Mouse (Mus musculus) gastrocnemius, postnatal 14 days (tissue): ENCODE results near the gene Ppp2r2c. TPM values are rescaled to one million over a fixed set of nuclear protein-coding genes. Genes with fewer than 3 reads are reported as not detected.

Experiments used
- DNase-seq: peaks from one replicate; pipeline ENCODE4 v3.0.0; 2021; ENCODE audit warnings: mixed read lengths
- intact Hi-C: fragments of 180-260 bp; cut with DNase I; formaldehyde crosslinking; loops from one replicate; pipeline ENCODE4 v1.15.1; 2025; ENCODE audit warnings: low total_unique reads
- long read RNA-seq, 2 experiments: library from polyadenylated mRNA; stranded (forward); transcript quantifications; one replicate each; pipeline ENCODE4 v2.0.0; 2021
- total RNA-seq, 2 experiments: library from RNA; stranded (reverse); gene quantifications; 2 replicates each; pipeline ENCODE4 v1.2.3; 2021

The Ppp2r2c gene
- under 1 TPM; 0.24 to 0.70 TPM for total RNA-seq
- long read RNA-seq, experiment 1, result 0 reads
- long read RNA-seq, experiment 2, full-length matches to known transcripts, result 1 of 1 reads
- long read RNA-seq, experiment 2, partial matches to known transcripts, result 0 of 1 reads
- long read RNA-seq, experiment 2, other reads (novel, unspliced or antisense), result 0 of 1 reads

DNA sequence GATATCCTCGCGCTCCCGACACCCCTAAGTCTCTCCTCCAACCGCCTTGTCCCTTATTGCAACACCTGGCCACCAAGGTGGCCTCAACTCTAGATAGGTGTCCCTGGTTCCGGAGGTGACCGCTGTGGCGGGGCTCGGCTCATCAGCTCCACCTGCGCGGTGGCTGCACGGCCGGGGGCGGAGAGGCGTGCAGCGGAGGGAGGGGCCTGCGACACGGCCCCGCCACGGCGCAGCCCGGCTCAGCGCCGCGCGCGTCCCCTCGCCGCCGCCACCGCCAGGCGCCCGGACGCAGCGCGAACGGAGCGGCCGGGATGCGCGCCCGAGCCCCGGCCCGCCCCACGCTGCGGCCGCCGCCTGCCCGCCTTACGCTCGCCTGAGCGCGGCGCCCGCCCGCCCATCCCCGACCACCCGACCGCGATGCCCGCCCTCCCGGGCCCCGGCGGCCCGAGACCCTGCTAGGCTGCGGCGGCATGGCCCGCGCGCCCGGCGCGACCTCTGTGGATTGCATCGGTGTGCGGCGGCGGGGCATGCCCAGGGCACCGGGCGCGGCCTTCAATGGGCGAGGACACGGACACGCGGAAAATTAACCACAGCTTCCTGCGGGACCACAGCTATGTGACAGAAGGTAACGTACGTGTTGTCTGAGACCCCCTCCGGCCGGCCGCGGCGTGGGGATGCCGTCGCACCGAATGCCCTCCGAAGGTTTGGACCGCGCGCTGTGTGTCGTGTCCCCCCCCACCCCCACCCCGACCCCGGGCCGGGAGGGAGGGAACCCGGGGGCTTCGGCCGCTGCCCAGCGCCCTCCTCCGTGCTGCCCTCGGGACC, at the start of gene Ppp2r2c:
Ppp2r2c (plus strand) TSS at position 248 of the 825 bp plus-strand sequence.
- intact Hi-C loops, result no loop called here
- DNase-seq, result no peak

DNA sequence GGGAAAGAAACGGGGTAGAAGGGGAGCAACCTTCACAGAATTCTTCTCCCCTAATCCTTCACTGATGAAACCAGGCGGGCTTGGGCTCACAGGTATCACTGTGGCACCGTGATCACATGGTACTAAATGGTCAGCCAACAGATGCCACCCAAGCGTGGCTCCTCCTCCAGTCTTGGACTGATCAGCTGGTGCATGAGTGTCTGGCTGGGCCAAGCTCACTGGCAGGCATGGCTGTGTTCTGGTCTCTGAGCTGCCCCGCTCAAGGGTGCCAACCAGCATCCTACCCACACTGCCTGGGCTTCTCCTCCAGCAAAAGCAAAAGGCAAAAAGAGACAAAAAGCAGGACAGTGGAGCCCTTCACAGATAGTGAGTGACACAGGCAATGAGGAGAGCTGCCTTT, 48.6 kb upstream of the Ppp2r2c start:
- intact Hi-C loops, result no loop called here
- DNase-seq, result no peak

DNA sequence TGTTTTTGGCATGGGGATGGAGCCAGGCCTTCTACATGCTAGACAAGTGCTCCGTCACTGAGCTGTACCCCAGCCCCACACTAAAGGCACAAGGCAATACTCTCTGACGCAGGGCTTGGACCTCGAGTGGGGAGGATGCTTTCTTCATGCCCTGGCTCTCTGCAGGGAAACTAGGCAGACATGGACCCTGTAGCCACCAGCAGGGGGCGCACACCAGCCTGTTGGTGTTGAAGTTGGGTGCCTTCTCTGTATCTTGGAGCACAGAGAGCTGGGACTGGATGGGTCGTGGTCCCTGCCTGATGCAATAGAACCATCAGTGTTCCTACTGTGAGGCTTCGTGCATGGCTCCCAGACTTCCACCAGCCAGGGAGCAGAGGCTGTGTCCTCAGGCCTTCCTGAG, 48.2 kb upstream of the Ppp2r2c start:
- DNase-seq, result peak; percentile 44
- intact Hi-C loops, result no loop called here

DNA sequence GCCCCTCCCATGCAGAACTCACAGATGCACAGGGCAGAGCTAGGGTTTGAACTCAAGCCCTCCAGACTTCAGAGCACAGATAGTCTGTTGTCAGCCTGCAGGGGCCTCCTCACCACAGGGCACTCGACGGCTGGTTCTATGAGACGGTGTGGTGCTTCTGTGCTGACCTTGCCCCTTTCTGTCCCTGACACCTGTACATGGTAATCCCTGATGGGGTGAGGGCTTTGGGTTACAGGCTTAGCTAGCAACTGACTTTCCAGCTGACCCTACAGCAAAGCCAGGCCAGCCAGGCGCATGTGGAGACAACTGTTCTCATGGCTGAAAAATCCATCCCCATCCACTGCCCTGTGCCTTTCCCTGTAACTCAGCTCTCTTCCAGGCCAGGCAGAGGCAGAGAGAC, 45.4 kb upstream of the Ppp2r2c start:
- intact Hi-C loops, result no loop called here
- DNase-seq, result no peak

DNA sequence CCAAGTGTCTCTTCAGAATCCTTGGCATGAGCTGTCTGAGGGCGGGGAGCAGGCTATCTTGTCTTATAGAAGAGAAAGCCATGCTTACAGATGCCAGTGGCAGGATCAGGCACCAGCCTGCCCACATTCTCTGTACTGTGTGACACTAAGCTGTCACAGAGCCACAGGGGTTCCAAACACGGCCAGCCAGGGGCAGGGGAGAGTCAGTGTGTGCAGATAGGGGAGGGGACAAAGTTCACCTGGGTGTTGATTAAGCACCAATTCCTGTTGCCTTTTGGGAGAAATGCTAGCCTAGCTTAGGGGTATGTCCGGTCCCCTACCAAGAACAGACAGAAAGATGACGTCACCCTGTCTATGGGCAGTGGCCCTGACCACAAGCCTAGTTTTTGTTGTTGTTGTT, 39.2 kb upstream of the Ppp2r2c start:
- intact Hi-C loops, result no loop called here
- no peak for DNase-seq

DNA sequence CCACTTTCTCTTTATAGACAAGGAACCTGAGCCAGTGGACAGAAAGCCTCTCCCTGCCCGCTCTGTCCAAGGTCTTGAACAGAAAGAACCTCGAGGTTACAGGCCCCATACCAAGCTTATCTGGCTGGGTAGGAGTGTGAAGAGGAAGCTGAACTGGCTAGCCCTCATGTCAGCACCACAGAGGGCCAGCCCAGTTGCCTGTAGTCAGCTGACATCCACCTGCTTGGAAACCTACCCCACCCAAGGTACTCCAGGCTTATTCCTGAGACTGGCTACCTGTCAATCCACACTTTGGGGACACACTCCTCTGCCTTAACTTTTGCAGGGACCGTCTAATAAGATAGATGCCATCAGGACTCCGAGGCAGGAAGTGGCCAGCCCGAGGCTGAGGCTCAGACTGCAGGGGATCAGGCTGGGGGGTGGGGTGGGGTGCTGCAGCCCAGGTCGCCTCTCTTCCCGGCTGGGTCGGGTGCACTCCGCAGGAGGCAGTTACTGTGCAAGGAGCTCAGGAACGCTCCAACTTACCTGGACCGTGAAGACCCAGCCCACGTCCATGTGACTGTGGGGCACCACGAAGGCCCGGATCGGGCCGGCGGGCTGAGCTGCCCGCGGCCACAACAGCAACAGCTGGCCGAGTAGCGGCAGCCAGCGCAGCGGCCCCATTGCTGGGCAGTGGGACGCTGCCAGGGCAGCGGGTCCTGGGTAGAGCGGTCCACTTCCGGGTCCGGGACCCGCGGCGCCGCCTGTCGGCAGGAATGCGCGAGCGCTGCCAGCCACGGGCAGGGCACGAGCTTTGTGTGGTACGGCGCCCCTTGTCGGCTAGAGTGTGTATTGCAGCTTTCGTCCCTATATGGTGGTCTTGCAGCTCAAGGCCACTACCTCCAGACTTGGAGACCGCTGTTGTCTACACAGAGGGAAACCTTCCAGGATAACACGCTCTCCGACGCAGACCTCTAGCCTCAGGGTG, 38.1 kb upstream of the Ppp2r2c start, which contains the start of gene Man2b2:
Man2b2 (minus strand) TSS at position 741 of the 967 bp plus-strand sequence.
- DNase-seq, result peak; percentile 89
- intact Hi-C loops, result no loop called here

DNA sequence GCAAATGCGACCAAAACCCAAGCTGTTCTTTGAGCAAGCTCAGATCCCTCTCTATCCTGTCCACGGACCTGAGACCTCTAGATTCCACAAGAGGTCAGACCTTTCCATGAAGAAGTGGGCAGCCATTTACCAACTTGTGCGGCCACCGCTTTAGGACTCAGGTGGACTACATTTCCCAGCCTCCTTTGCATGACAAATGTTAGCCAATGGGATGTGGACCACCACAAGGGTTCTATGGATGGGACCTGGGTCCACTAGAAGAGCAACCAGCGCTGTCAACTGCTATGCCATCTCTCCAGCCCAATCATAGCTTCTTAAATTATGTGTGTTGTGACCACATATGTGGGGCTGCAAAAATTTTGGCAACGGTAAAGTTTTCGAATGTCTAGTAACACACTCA, 37.0 kb upstream of the Ppp2r2c start:
- no peak for DNase-seq
- intact Hi-C loops, result no loop called here

DNA sequence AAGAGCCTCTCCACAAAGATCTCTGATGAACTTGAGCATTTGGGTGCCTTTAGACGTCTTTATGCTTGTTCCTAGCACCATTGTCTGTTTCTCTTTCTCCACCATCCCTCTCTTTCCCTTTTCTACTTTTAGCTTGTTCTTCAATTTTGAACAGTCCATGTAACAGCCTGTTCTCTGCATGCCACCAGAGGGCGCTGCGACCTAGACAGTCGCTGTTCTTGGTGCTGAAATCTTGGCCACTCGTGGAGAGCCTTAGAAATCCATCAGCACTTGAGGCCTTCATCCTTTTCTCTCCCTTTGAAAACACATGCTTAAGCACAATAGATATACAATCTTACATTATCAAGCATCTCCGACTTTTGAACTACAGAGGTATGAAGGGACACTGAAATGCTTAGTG, 32.4 kb upstream of the Ppp2r2c start:
- intact Hi-C loops, result no loop called here
- peak; percentile 59 for DNase-seq

DNA sequence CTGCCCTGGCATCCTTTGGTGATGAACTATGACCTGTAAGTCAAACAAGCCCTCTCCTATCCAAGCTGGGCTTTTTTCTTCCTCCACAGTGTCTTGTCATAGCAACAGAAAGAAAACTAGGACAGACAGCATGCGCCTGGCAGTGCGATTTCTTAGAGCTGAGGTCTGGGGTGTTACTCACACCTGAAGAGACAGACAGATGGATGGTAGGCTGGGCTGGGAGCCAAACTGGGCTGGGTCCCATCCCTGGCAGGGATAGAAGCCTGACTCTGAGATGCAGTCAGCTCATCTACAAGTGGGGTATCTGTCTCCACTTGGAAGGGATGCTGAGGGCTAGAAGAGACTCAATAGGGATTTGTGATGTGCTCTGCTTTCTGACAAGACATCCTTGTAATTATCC, 29.3 kb upstream of the Ppp2r2c start:
- DNase-seq, result no peak
- intact Hi-C loops, result no loop called here

DNA sequence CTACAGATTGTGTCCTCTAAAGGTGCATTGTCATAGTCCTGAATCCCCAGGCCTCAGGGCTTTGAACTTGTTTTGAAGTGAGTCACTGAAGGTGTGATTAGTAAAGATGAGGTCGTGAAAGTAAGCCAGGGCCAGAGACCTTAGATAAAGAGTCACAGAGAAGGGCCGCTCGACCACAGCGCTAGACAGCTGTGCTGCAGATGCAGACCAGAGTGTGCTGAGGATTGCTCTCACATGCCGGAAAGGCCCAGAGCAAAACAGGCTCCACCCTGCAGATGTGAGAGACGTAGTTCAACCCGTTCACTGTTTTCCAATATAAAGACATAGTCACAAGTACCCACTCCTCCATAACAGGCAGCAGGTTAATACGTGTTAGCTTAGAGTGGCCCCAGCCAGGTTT, 28.7 kb upstream of the Ppp2r2c start:
- no peak for DNase-seq
- intact Hi-C loops, result loop anchor here (5.0 to 10.0 kb wide), 2 partner anchors 83 to 165 kb away; no protein-coding TSS in a partner anchor

DNA sequence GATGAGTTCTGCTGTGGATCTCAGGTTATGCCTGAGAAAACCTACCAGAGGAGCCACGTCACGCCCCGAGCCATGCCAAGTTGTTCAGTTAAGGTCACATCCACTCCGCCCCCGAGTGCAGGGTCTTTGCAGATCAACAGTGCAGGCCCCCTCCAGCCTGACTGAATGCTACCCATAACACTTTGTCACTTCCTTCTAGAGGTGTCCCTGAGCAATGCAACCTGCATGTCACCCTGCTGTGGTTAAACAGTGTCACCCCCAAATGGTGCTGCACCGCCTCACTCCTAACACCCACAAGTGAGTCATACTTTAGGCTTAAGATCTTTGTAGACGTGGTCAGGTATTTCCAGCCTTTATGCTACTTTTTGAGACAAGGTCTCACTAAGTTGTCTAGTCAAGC, 28.2 kb upstream of the Ppp2r2c start:
- intact Hi-C loops, result loop anchor here (5.0 to 10.0 kb wide), 2 partner anchors 82 to 165 kb away; no protein-coding TSS in a partner anchor
- no peak for DNase-seq

DNA sequence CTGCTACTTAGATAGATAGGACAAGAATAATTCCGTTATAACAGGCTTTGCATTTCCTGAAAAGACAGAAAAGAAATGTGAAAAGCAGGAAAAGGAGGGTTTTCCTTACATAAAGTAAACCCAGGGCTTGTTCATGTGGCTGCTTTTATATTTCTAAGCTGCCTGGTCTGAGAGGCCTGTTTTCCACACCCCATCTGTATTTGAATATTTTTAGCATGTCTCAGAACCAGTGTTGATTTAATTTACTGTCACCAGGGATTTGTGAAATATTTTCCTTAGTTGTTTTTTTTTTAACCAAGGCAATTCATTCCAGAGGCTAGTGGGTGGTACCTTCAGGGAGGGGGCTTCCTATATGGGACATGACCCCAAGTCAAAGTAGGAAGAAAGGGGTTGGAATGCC, 26.6 kb upstream of the Ppp2r2c start:
- no peak for DNase-seq
- intact Hi-C loops, result loop anchor here (5.0 to 10.0 kb wide), 2 partner anchors 81 to 163 kb away; no protein-coding TSS in a partner anchor

DNA sequence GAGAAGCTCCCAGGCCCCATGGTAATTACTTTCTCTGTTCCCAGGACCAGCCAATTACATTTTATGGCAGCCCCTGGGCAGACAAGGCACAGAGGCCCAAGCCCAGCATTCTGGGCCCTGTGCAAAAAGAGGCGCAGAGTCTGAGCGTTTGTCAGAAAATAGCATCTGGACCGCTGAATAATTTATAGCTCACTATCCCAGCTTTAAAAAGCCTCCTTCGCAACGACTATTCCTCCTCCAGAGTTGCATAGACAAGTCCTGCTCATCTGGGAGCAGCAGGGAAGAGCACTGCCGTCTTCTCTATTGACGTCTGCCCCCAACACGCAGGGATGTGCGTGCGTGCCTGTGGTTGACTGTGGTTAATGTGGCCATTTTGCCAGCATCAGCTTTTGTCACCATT, 23.8 kb upstream of the Ppp2r2c start:
- intact Hi-C loops, result loop anchor here (5.0 to 10.0 kb wide), 2 partner anchors 78 to 160 kb away; no protein-coding TSS in a partner anchor
- DNase-seq, result no peak

DNA sequence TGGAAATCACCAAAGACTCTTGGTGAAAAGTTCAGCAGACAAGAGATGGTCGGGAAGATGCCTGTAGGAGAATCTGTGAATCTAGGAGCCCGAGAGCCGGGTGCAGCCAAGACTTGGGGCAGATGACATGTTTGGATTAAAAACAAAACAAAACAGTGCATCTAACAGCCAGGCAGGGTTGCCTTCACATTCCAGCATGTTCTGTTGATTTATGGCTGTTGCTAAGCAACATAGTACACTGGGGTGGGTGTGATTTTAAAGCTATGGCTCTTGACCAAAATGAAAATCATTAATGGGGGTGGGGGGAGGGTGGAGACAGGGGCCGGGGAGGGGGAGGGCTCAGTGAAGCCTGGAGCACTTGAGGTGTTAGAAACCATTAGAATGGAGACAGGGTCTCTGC, 16.7 kb upstream of the Ppp2r2c start:
- intact Hi-C loops, result no loop called here
- DNase-seq, result no peak

DNA sequence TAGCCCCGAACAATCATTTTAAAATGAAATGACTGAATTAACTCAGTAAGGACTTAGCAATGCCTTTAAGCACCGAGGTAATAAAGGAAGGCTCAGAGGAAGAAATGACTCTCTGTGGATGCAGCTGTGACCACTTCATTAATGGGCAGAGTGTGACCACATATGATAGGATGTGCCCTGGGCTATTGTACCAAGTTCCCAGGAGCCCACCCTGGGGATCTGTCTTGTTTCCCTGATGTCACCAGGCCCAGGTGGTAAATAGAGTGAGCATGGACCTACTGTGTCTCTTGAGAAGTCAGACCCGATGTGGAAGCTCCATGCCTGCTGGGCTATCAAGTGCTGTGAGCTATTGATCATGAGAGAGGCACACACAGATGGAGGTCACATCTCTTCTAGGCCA, 13.1 kb upstream of the Ppp2r2c start:
- no peak for DNase-seq
- intact Hi-C loops, result no loop called here

DNA sequence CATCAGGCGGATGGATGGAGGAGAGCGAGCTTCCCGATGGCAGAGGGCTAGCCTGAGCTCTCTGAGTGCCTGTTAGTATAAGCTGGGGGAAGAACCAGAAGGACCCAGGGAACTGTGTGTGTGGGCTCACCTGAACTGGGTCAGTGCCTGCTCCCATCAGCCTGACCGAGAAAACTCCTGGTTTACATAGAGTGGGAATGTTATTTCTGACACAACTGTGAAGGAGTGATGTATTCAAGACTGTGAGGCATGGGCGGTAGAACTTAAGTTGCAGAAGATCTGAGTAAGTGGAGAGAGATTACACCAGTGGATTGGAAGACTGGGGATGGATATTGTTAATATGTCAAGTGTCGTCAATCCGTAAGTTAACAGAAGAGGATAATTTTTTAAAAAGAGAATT, 11.8 kb upstream of the Ppp2r2c start:
- DNase-seq, result no peak
- intact Hi-C loops, result no loop called here

DNA sequence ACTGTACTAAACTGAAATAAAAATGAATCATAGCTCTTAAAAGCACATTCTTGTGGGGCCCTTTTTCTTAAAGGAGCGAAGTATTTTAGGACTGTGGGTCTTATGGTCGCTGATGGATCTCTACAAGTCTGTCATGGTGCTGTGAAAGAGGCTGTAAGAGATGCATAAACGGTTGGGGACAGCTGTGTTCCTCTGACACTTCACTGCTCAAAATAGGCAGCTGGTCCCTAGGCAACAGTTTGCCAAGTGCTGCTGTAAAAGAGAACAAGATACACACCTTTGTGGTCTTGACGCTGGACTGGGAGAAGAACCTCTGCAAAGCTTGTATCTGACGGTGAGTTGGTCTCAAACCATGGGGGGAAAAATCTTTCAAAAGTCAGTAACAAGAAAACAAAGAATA, 10.8 kb upstream of the Ppp2r2c start:
- intact Hi-C loops, result no loop called here
- DNase-seq, result no peak

DNA sequence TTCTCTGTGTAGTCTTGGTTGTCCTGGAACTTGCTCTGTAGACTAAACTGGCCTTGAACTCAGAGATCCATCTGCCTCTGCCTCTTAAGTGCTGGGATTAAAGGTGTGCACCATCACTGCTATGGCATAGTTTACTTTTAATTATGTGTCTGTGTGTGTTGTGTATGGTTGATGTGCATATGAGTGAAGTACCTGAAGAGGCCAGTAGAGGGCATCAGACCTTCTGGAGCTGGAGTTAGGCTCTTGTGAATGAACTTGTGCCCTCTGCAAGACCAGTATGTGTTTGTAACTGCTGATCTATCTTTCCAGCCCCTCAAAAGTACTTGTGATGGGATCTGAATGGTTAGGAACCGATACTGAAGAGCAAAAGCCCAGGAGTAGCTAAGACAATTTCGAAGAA, 7.2 kb upstream of the Ppp2r2c start:
- no peak for DNase-seq
- intact Hi-C loops, result no loop called here

DNA sequence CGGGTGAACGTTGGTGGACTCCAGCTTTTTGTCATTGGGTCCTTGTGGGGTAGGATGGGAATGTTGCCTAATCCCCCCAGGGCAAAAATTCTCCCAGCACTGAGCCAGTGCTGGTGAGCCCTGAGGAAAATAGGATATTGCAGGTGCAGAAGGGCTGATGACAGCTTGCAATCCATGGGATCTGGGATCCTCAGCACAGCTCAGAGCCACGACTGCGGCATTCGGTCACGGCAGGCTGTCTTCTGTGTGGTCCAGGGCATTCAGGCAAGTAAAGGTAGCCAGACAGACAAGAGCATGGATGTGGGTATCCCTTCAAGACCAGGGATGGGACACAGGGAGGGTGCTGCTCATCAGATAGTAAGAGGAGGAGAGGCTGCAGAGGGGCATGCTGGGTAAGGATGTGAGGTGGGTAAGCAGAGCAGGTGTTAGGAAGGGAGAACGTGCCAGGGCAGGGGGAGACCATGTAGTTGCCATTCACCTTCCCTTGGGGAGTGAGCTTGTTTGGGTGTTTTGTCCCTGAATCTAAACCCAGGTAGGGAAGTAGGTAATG, 1.5 kb upstream of the Ppp2r2c start:
- no peak for DNase-seq
- intact Hi-C loops, result no loop called here

DNA sequence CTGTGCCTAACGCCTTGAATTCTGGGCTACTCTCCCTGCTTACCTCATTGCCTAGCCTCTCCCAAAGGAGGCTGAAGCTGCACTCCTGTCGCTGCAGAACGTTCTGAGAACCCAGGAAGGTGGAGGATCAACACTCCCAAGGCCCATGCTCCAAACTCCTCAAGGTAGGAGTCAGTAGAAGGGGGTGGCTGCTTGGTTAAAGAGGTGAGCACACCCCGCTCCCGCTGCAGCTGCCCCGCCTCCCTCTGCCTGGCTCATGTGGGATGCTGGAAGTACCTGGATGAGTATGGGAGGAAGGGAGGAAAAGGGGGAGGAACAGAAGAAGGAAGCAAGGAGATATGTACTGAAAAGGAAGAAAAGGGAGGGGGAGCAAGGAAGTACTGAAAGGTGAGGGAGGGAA, 752 bp upstream of the Ppp2r2c start:
- intact Hi-C loops, result no loop called here
- no peak for DNase-seq
